Mouse (Mus musculus) stomach, embryonic 16.5 days (tissue): ENCODE measurements at regions not wholly inside any gene's neighbourhood (a gene's known extent, or its start where the extent isn't known, plus 50 kb on each side); places are given as distances from the start of the nearest gene placed in this dataset.

Experiments used
- ATAC-seq: fragments of 200-750 bp; cut with Nextera tagmentation; 2 replicates; pipeline ENCODE4 v1.8.0; 2017; ENCODE audit warnings: moderate number of reproducible peaks, moderate TSS enrichment; ENCODE audit not compliant: insufficient read depth, low FRiP score
- H3K27ac ChIP-seq: fragments of 300-500 bp; sonication (generic); 2 replicates; pipeline ENCODE4 v1.5.1; 2014; ENCODE audit warnings: low read length
- H3K27me3 ChIP-seq: fragments of 300-500 bp; sonication (generic); 2 replicates; pipeline ENCODE4 v1.6.1; 2014; ENCODE audit warnings: low read length, control low read depth, mixed read lengths; ENCODE audit not compliant: control insufficient read depth, insufficient read depth
- H3K36me3 ChIP-seq: fragments of 300-500 bp; sonication (generic); 2 replicates; pipeline ENCODE4 v1.6.1; 2014; ENCODE audit warnings: low read length; ENCODE audit not compliant: control insufficient read depth, insufficient read depth
- H3K4me1 ChIP-seq: fragments of 300-500 bp; sonication (generic); 2 replicates; pipeline ENCODE4 v1.6.1; 2014; ENCODE audit warnings: low read length, control low read depth, mixed read lengths; ENCODE audit not compliant: control insufficient read depth, insufficient read depth
- H3K4me2 ChIP-seq: fragments of 300-500 bp; sonication (generic); 2 replicates; pipeline ENCODE4 v1.6.1; 2014; ENCODE audit warnings: low read depth, low read length, mixed read lengths
- H3K4me3 ChIP-seq: fragments of 300-500 bp; sonication (generic); replicated peaks from 2 replicates; pipeline ENCODE4 v1.5.1; 2014; ENCODE audit warnings: mild to moderate bottlenecking, low read length
- H3K9ac ChIP-seq: fragments of 300-500 bp; sonication (generic); 2 replicates; pipeline ENCODE4 v1.6.1; 2014; ENCODE audit warnings: low read length
- H3K9me3 ChIP-seq: fragments of 300-500 bp; sonication (generic); replicated peaks from 2 replicates; pipeline ENCODE4 v1.6.1; 2016; ENCODE audit warnings: low read length, control low read depth; ENCODE audit not compliant: control insufficient read depth
- WGBS: fragments of 180-500 bp; shearing (Covaris S2); extraction: QIAGEN DNeasy Blood & Tissue Kit; methylation state at CpG from one replicate; pipeline ENCODE4 v1.1.7; 2014; 5-methylcytosine and 5-hydroxymethylcytosine counted together

DNA sequence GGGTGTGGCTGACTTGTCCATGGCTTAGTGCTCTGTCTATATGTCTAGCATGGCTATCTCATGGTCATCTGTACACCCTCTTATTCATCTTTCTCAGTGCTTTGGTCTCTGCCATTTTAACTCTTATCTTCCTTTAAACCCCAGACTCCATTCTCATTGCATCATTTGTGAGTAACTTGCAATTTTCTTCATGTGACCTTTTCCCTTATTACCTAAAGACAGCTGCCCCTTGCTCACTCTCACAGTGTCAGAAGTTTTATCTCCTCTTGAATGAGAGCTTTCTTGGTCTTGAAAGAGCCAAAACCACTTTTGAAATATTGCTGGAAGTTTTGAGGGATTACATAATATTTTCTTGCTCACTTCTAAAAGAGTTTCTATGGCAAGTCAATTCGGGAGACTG, 1459.9 kb downstream of the Slc22a22 start:
- H3K27me3 ChIP-seq, result no peaks in the 10 kb centered on the region
- no peak overlapping the region for H3K9ac ChIP-seq
- no peaks in the 10 kb centered on the region for H3K36me3 ChIP-seq
- no peaks in the 10 kb centered on the region for H3K4me1 ChIP-seq
- no peak overlapping the region for H3K27ac ChIP-seq
- ATAC-seq, result no peak
- no peak overlapping the region for H3K4me2 ChIP-seq
- 88% methylated on average over 1 of the region's 1 CpGs for WGBS
- H3K4me3 ChIP-seq, result no peak overlapping the region
- no peaks in the 10 kb centered on the region for H3K9me3 ChIP-seq

GRCm38 (mm10) chr15:56016070-56016469, 1461.4 kb downstream of the Slc22a22 start:
- Histone ChIP-seq H3K27ac (no peak overlapping the region), H3K9me3 (no peaks in the 10 kb centered on the region), H3K27me3 (no peaks in the 10 kb centered on the region), H3K9ac (no peak overlapping the region), H3K4me2 (no peak overlapping the region), H3K4me3 (no peak overlapping the region), H3K4me1 (no peaks in the 10 kb centered on the region), H3K36me3 (no peaks in the 10 kb centered on the region)
- 81% methylated on average over 1 of the region's 1 CpGs for WGBS
- ATAC-seq, result no peak

- no peak overlapping the region for H3K4me3 ChIP-seq
- WGBS, result 49% methylated on average over 8 of the region's 8 CpGs
- no peak overlapping the region for H3K27ac ChIP-seq
- no peak overlapping the region for H3K4me2 ChIP-seq
- ATAC-seq, result no peak
- H3K36me3 ChIP-seq, result no peaks in the 10 kb centered on the region
- H3K27me3 ChIP-seq, result no peaks in the 10 kb centered on the region
- H3K9ac ChIP-seq, result no peak overlapping the region
- no peaks in the 10 kb centered on the region for H3K4me1 ChIP-seq
- H3K9me3 ChIP-seq, result no peaks in the 10 kb centered on the region
Measured at GRCm38 (mm10) chr15:56014059-56014620, 1463.3 kb downstream of the Slc22a22 start.

GRCm38 (mm10) chr15:56008603-56009174, 1468.7 kb downstream of the Slc22a22 start:
- H3K9me3 ChIP-seq, result no peaks in the 10 kb centered on the region
- no peaks in the 10 kb centered on the region for H3K27me3 ChIP-seq
- no peak overlapping the region for H3K27ac ChIP-seq
- no peak overlapping the region for H3K4me3 ChIP-seq
- H3K36me3 ChIP-seq, result no peaks in the 10 kb centered on the region
- ATAC-seq, result no peak
- H3K4me2 ChIP-seq, result no peak overlapping the region
- no peak overlapping the region for H3K9ac ChIP-seq
- 77% methylated on average over 5 of the region's 5 CpGs for WGBS
- H3K4me1 ChIP-seq, result no peaks in the 10 kb centered on the region

- no peaks in the 10 kb centered on the region for H3K4me1 ChIP-seq
- no peak overlapping the region for H3K9ac ChIP-seq
- ATAC-seq, result no peak
- no peaks in the 10 kb centered on the region for H3K36me3 ChIP-seq
- no peak overlapping the region for H3K4me3 ChIP-seq
- H3K27me3 ChIP-seq, result no peaks in the 10 kb centered on the region
- no peak overlapping the region for H3K27ac ChIP-seq
- 84% methylated on average over 3 of the region's 3 CpGs for WGBS
- no peak overlapping the region for H3K4me2 ChIP-seq
- no peaks in the 10 kb centered on the region for H3K9me3 ChIP-seq
Measured at GRCm38 (mm10) chr15:56007376-56007775, 1470.0 kb downstream of the Slc22a22 start.

DNA sequence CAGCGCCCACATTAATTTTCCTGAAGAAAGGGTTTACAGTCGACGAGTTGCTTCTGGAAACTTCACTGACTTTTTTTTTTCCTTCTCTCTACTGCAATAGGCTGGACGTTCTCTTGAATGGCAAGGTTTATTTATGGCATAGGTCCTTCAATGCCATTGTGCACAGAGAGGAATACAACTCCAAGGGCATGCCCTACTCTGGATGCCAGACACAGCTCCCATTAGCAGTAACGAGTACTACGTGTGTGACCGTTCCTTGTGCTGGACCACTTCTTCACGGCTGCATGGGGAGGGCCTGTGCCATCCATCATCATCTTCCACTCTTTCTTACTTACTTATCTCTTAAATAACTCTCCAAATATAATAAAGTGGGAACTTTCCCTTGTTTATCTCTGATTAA, 1472.1 kb downstream of the Slc22a22 start:
- no peak overlapping the region for H3K9ac ChIP-seq
- H3K27me3 ChIP-seq, result no peaks in the 10 kb centered on the region
- H3K4me2 ChIP-seq, result no peak overlapping the region
- no peak for ATAC-seq
- 75% methylated on average over 8 of the region's 8 CpGs for WGBS
- H3K27ac ChIP-seq, result no peak overlapping the region
- no peaks in the 10 kb centered on the region for H3K36me3 ChIP-seq
- no peaks in the 10 kb centered on the region for H3K9me3 ChIP-seq
- H3K4me1 ChIP-seq, result no peaks in the 10 kb centered on the region
- H3K4me3 ChIP-seq, result no peak overlapping the region

GRCm38 (mm10) chr15:56003921-56004320, 1473.5 kb downstream of the Slc22a22 start:
- H3K4me3 ChIP-seq, result no peak overlapping the region
- no peak overlapping the region for H3K9ac ChIP-seq
- H3K27me3 ChIP-seq, result no peaks in the 10 kb centered on the region
- H3K36me3 ChIP-seq, result no peaks in the 10 kb centered on the region
- no peaks in the 10 kb centered on the region for H3K4me1 ChIP-seq
- 77% methylated on average over 3 of the region's 3 CpGs for WGBS
- H3K4me2 ChIP-seq, result no peak overlapping the region
- no peak overlapping the region for H3K27ac ChIP-seq
- no peaks in the 10 kb centered on the region for H3K9me3 ChIP-seq
- no peak for ATAC-seq

GRCm38 (mm10) chr15:55999605-56000004, 1477.8 kb downstream of the Slc22a22 start:
- H3K4me1 ChIP-seq, result no peaks in the 10 kb centered on the region
- no peaks in the 10 kb centered on the region for H3K27me3 ChIP-seq
- WGBS, result 86% methylated on average over 4 of the region's 4 CpGs
- H3K4me3 ChIP-seq, result no peak overlapping the region
- H3K36me3 ChIP-seq, result no peaks in the 10 kb centered on the region
- no peaks in the 10 kb centered on the region for H3K9me3 ChIP-seq
- H3K9ac ChIP-seq, result no peak overlapping the region
- H3K4me2 ChIP-seq, result no peak overlapping the region
- no peak overlapping the region for H3K27ac ChIP-seq
- no peak for ATAC-seq

- Histone ChIP-seq H3K9ac (no peak overlapping the region), H3K9me3 (no peaks in the 10 kb centered on the region), H3K27me3 (no peaks in the 10 kb centered on the region), H3K4me1 (no peaks in the 10 kb centered on the region), H3K4me2 (no peak overlapping the region), H3K4me3 (no peak overlapping the region), H3K27ac (no peak overlapping the region), H3K36me3 (no peaks in the 10 kb centered on the region)
- no peak for ATAC-seq
- WGBS, result 84% methylated on average over 4 of the region's 4 CpGs
Measured at GRCm38 (mm10) chr15:55997977-55998376, 1479.4 kb downstream of the Slc22a22 start.
